Mouse (Mus musculus) natural killer cell, adult 2 months (primary cell): ENCODE measurements around the gene Olfr1261.

Experiments used
- DNase-seq, 2 experiments: peaks; one replicate each; pipeline ENCODE4 v3.0.0; 2022; ENCODE audit warnings: low spot score in 2 of 2

Gene Olfr1261

GRCm38 (mm10) chr2:89990921-89991320, at the start of gene Olfr1261:
TSS of gene Olfr1261 (plus strand) at chr2:89991221.
- DNase-seq: no peak

GRCm38 (mm10) chr2:89948564-89948963, 42.5 kb upstream of the Olfr1261 start, which contains the start of gene Olfr1259:
TSS of gene Olfr1259 (minus strand) at chr2:89948664.
- DNase-seq: no peak

GRCm38 (mm10) chr2:89974184-89974583, 16.8 kb upstream of the Olfr1261 start, which contains the start of gene Olfr1260:
TSS of gene Olfr1260 (plus strand) at chr2:89974340.
- no peak for DNase-seq

GRCm38 (mm10) chr2:89977709-89978108, 13.3 kb upstream of the Olfr1261 start:
- DNase-seq: no peak

- no peak for DNase-seq
These were observed 8.8 kb downstream of the Olfr1261 start, which contains the start of gene Olfr1262 for GRCm38 (mm10) chr2:89999845-90000244. TSS of gene Olfr1262 (plus strand) at chr2:90000145.

- no peak for DNase-seq
These were observed 20.8 kb downstream of the Olfr1261 start, which contains the start of gene Olfr1263 for GRCm38 (mm10) chr2:90011831-90012230. TSS of gene Olfr1263 (plus strand) at chr2:90012131.

- DNase-seq: no peak
These were observed 34.5 kb downstream of the Olfr1261 start, which contains the start of gene Olfr1264 for GRCm38 (mm10) chr2:90025477-90025876. TSS of gene Olfr1264 (minus strand) at chr2:90025577.

GRCm38 (mm10) chr2:90035037-90035436, 44.0 kb downstream of the Olfr1261 start, which contains the start of gene Olfr1265:
TSS of gene Olfr1265 (plus strand) at chr2:90035337.
- no peak for DNase-seq
